Mouse (Mus musculus) G1E (cell line): ENCODE measurements around the gene Kank4.

Source experiments
- CTCF ChIP-seq: IDR thresholded peaks from 2 replicates; pipeline ENCODE4 v1.5.1; 2012; ENCODE audit warnings: low read depth, low read length, inconsistent platforms, mixed read lengths
- GATA1 ChIP-seq: IDR thresholded peaks from 2 replicates; pipeline ENCODE4 v1.6.1; 2012; ENCODE audit warnings: borderline replicate concordance, low read length, inconsistent platforms, mixed read lengths
- GATA2 ChIP-seq: IDR thresholded peaks from 2 replicates; pipeline ENCODE4 v1.6.1; 2012; ENCODE audit warnings: low read depth, low read length, inconsistent platforms, borderline replicate concordance
- POLR2AphosphoS5 ChIP-seq: IDR thresholded peaks from 2 replicates; pipeline ENCODE4 v1.6.1; 2012; ENCODE audit warnings: low read depth, low read length, inconsistent platforms; ENCODE audit not compliant: insufficient replicate concordance
- TAL1 ChIP-seq: conservative IDR thresholded peaks from 2 replicates; pipeline ENCODE4 v1.6.1; 2012; ENCODE audit warnings: low read depth, low read length, inconsistent platforms, mixed read lengths

DNA sequence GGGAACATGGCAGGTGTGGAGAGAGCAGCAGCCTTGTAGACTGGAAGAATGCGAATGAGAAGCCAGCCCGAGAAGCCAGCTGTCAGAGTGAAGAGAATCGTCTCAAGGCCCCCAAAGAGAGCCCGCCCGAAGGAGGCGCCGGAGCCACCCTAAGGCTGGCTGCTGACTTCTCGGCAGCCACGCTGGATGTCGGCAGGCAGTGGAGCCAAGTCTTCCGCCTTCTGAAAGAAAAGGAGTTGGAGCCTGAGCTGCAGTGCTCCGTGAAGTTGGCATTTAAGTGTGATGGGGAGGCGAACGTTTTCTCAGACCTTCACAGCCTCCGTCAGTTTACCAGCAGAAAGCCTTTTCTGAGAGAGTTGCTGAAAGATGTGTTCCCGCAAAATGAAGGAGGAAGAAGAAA lies 83.7 kb downstream of the Kank4 start:
- TF ChIP-seq CTCF (no peak), GATA1 (no peak), POLR2AphosphoS5 (no peak), TAL1 (no peak), GATA2 (no peak)
